Mouse (Mus musculus) layer of hippocampus, postnatal 10 days (tissue): Measurements from ENCODE around the gene Ank3. TPM values are rescaled to one million over a fixed set of nuclear protein-coding genes. Genes with fewer than 3 reads are reported as not detected.

Experiments
- DNase-seq, 2 experiments: peaks; one replicate each; pipeline ENCODE4 v3.0.0; 2021; ENCODE audit warnings: low spot score in 2 of 2
- total RNA-seq, 2 experiments: library from RNA; stranded (reverse); gene quantifications; 2 replicates each; pipeline ENCODE4 v1.2.3; 2021

Ank3 gene
- total RNA-seq, 2 experiments from 2014 or later, result 457 to 507 TPM

GRCm38 (mm10) chr10:69571972-69572371, 173.4 kb downstream of the Ank3 start:
- DNase-seq, result no peak

DNA sequence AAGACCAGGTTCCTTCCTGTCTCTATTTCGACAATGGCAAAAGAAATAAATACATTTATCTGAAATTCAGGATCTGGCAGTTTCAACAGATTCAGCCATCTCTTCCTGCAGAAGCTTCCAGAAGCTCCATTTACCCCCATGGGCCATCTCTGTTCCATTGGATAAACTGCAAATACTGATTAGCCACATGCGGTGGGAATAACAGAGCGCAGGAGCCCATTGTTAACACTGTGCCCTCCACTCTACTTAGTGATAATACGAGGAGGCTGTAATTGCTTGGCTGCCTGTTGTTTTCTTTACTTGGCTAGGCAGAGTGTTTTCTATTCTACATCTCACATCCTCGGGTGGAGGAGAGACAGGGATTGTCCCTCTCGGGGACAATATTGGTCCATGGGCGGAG, 174.5 kb downstream of the Ank3 start:
- DNase-seq, result no peak

DNA sequence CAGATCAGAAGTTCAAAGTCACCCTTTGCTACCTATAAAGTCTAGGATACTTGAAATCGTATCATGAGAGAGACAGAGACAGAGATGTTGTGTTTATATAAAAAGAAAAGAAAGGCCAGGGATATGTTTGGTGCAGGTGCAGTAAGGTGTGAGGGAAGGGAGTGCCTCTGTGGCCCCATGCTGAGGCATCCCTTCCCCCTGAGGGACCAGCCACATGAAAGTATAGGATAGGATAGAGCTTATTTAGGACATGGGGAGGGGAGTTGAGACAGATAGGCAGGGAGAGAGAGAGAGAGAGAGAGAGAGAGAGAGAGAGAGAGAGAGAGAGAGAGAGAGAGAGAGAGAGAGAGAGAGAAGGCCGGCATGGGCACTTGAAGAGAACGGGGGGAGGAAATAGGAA, 175.2 kb downstream of the Ank3 start:
- DNase-seq, result no peak

GRCm38 (mm10) chr10:69574190-69574663, 175.7 kb downstream of the Ank3 start:
- DNase-seq, result no peak

- no peak for DNase-seq
These were observed 176.3 kb downstream of the Ank3 start for GRCm38 (mm10) chr10:69574894-69575293.

- DNase-seq, result no peak
These were observed 176.9 kb downstream of the Ank3 start for GRCm38 (mm10) chr10:69575451-69575850.

GRCm38 (mm10) chr10:69576264-69576663, 177.7 kb downstream of the Ank3 start:
- no peak for DNase-seq

DNA sequence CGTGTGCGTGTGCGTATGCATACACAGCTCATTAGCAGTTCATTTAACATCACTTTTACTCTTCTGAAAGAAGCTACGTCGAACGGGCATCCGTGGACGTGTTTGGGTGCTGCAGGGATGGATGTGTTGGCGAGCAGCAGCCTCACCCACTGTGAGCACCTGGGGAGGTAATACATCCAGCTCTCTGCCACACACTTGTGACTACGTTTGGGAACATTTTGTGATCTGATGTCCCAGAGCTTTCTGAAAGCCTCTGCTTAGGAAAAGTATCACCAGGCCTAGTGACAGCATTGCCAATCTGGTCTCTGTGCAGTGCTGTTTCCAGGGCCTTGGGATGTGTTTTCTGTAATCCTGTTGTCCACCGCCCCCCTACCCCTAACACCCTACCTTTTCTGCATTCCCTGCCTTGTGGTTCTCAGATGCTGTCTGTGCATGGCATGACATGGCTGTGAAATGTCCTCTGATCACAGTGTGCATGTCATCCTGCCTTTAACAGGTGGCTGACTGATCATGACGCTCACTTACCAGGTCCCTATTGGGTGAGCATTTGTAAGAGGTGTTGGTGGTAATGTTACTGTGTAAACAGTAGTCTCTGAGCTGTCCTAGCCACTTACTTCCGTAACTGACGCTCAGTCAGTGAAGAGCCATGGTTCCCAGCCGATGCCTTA, 178.6 kb downstream of the Ank3 start:
- DNase-seq, result no peak

DNA sequence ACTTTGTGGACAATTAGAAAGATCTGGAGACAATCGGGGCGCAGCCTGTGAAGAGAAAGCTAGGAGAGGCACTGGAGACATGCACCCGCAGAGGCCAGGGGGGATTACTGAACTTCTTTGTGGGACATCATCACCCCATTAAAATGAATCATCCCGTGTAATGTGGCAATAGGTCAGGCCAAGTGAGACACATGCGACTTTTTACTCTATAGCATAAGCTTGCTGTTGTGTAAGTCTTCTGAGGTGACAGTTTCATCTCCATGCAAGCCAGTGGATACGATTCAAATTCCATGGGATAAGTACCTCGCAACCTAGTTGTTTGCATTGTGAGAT, 179.1 kb downstream of the Ank3 start:
- no peak for DNase-seq

GRCm38 (mm10) chr10:69579585-69579984, 181.0 kb downstream of the Ank3 start:
- no peak for DNase-seq

DNA sequence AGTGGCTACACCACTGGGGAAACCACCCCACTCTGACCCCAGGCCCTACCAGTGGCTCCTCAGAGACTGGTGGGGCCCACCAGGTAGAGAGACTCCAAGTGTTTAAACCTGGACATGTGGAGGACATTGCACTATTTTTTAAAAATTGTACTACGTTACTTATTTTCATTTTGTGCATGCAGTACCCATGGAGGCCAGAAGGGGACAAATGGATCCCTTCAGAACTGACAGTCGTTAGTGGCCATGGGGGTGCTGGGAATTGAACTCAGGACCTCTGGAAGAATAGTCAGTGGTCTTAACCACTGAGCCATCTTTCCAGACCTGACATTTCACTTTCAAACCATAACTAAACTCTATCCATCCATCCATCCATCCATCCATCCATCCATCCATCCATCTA, 183.0 kb downstream of the Ank3 start:
- DNase-seq, result no peak

DNA sequence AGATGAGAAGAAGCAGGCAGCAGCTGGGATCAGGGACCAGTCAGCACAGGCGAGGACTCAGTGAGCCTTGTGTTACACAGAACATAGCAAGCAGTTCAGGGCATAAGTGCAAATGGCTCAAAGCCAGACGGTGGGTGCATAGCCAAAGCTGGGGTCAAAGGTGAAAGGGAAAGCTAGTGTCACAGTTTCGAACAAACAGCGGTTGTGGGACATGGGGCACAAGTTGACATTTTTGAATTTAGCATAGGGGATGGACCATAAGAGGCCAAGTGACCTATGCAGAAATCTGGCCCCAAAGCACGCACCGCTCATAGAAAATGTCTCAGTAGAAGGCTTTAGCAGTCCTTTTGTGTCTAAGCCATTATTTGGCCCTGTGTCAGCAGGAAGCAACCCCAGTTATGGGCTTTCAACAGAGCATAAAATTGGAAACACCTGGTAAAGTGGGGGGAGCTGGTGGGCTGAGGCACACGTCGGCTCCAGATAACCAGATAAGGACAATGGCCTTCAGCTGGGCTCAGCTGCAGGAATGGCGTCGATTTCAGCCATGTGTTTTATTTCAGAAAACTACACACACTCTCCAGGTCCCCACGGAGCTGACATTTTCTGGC, 185.4 kb downstream of the Ank3 start:
- no peak for DNase-seq

- no peak for DNase-seq
These were observed 186.0 kb downstream of the Ank3 start for GRCm38 (mm10) chr10:69584566-69584965.

DNA sequence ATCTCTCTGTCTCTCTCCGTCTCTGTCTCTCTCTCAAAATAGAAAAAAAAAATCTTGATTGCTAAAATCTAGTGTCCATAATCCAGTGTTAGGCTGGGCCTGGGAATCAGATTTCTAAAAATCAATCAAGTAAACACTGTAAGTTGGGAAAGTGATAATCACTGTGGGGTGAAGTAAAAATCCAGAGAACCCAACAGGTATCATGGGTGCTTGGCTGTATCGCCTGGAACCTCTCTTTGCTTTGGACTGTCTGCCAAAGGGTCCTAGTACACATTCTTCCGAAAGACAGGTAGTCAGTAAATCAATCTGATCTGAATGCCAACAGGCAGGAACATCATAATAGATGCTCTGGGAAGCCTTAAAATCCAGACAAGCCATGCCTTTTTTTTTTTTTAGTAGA, 186.7 kb downstream of the Ank3 start:
- no peak for DNase-seq

GRCm38 (mm10) chr10:69594186-69595131, 195.9 kb downstream of the Ank3 start:
- peak; percentile 69 to 73 for DNase-seq

DNA sequence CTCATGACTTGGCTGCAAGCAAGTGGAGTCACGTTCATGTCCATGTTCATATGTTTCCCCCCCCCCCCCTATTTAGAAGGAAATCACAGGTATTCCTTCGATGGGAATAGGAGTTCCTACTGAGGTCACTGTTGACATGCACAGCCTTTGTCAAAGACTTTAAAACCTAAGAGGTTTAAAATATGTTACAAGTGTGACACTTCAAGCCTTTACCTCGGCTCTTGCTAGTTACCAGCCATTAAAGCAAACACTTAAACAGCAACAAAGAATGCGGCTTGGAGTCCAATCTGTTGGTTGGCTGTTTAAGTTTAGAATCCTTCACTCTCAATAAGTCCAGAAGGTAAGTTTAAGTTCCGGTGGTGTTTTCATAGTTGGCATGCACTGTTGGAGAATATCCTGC, 196.9 kb downstream of the Ank3 start:
- no peak for DNase-seq

GRCm38 (mm10) chr10:69601471-69601870, 202.9 kb downstream of the Ank3 start:
- no peak for DNase-seq

- no peak for DNase-seq
These were observed 204.1 kb downstream of the Ank3 start for GRCm38 (mm10) chr10:69602711-69603110.

GRCm38 (mm10) chr10:69604609-69605008, 206.0 kb downstream of the Ank3 start:
- DNase-seq, result no peak

DNA sequence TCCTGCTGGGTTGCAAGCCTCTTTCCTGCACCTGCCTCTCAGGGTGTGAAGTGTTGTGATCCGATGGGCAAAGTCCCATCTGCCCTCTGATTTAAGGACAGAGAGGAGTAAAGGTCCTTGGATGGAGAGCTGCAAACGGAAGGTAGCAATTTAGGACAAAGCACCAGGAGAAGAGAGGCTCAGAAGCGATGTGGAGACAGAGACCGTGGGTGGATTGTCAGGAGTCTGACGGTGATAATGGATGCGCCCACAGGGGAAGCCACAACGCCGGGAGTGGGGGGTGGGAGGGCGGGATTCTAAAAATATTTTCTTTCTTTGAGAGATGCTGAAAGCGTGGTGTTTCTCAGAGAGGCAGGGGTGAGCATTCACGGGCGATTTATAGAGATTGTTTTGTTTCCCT, 206.6 kb downstream of the Ank3 start:
- no peak for DNase-seq

DNA sequence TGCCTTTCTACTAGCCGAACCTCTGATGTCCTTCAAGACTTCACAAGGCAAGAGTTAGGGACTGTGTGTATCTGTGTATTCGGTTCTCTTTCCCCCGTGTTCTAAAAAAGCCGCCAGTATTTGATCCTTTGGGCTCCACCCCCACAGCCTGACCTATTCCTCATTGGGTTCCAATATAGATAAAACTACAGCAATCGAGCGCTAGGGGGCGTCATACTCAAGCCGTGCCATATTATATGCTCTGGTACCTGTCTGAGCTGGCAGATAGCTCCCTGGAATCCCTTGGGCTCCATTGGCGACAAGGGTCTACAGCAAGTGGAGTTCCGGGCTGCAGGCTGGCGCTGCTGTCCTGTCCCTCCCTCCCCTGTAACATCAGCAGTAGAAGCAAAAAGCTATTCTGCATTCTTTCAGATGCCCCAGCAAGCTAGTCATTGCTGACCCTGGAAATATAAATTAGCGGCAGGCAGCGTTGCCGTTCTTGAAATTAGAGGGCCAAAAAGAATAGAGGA, 209.1 kb downstream of the Ank3 start:
- no peak for DNase-seq

DNA sequence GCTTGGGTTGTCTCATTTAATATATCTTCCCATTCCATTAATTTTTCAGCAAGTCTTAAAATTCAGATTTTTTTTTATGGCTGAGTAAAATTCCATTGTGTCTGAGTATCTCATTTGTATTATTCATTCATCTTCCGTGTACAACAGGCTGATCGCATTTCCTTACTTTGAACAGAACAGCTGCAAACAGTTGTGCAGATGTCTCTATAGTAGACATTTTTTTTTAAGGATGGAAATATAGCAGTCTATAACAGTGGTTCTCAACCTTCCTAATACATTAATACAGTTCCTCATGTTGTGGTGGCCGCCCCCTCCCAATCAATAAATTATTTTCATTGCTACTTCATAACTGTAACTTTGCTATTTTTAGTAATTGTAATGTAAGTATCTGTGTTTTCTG, 212.7 kb downstream of the Ank3 start:
- DNase-seq, result no peak
